Mouse (Mus musculus) layer of hippocampus, adult 9-11 months (tissue): Measurements from ENCODE around the gene Mex3d.
"Not testable (repeated sequence)": the region's sequence is repeated elsewhere in the genome, so short reads cannot be mapped to it uniquely, and the experiment has no call there.

ENCODE experiments used
- DNase-seq: peaks from one replicate; pipeline ENCODE4 v3.0.0; 2022

Gene Mex3d

GRCm38 (mm10) chr10:80355431-80355830 is 32.0 kb downstream of the Mex3d start:
- no peak for DNase-seq

DNA sequence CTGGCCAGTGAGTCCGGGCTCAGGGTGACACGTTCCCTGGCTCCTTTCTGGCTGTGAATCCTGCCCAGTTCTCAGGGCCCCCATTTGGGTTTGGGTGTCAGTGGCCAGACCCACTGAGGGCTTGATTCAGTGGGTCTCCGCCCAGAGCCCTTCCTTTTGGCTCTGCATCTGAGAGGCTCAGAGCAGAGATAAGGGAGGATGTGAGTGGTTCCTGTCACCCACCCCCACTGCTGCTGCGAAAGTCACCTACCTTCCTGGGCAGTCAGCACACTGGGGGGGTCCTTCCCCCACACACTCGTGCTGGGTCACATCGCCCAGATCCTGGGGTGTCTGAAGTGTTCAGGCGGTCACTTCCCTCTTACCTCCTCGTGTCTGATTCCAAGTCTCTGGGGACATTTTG is 34.7 kb downstream of the Mex3d start:
- no peak for DNase-seq

GRCm38 (mm10) chr10:80351896-80352295 is 35.6 kb downstream of the Mex3d start:
- DNase-seq: no peak

DNA sequence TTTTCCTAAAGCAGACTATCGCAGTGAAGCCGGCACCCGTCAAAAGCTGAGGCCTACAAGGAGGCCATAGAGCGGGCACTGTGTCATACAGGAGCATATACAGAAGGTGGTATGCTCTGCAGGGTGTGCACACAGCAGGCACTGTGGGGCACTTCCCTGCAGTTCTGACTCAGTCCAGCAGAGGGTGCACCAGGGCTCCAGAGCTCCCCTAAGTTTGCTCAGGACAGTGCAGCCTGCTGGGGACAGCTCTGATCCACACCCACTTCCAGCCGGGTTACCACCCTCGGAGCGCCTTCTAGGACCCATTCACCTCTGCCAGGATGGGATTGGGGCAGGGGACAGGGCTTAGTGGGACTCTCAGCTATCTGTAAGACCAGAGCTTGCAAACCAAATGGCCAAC is 37.2 kb downstream of the Mex3d start:
- peak; percentile 64 for DNase-seq

- no peak for DNase-seq
Observed at GRCm38 (mm10) chr10:80348981-80349380, 38.5 kb downstream of the Mex3d start.

GRCm38 (mm10) chr10:80348244-80348781 is 39.1 kb downstream of the Mex3d start, which contains the start of gene Adamtsl5:
TSS of gene Adamtsl5 (minus strand) at chr10:80348412.
- DNase-seq: no peak

DNA sequence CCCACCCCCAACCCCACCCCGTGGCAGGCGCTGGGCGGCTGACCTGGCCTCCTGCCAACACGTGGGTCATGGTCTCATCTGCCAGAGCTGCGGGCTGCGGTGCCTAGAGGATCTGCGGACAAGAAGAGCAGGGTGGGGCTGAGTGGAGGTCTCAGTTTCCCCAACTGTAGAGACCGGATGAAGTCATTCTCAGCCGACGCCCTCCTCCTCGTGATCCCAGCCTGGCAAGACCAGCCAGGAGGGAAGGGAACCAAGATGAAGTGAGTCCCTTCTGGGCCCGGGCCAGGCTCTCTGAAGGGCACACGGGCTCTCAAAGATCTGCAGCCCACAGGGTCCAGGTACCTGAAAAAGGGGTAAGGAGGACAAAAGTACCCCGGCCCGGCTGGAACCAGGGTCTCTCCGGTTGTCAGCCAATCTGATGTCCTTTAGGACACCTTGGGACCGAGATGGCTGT is 39.9 kb downstream of the Mex3d start:
- DNase-seq: no peak

DNA sequence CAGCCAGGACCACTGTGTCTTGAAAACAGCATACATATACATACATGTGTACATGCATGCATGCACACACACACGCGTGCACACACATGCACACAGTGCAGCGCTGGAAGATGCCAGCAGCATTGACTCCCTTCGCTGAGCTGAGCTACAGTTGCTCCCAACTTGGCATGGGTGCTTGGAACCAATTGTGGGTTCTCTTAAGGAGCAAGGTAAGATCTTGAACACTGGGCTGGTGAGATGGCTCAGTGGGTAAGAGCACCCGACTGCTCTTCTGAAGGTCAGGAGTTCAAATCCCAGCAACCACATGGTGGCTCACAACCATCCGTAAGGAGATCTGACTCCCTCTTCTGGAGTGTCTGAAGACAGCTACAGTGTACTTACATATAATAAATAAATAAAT is 41.5 kb downstream of the Mex3d start:
- DNase-seq: not testable (repeated sequence)

- no peak for DNase-seq
Observed at GRCm38 (mm10) chr10:80345122-80345521, 42.3 kb downstream of the Mex3d start.

DNA sequence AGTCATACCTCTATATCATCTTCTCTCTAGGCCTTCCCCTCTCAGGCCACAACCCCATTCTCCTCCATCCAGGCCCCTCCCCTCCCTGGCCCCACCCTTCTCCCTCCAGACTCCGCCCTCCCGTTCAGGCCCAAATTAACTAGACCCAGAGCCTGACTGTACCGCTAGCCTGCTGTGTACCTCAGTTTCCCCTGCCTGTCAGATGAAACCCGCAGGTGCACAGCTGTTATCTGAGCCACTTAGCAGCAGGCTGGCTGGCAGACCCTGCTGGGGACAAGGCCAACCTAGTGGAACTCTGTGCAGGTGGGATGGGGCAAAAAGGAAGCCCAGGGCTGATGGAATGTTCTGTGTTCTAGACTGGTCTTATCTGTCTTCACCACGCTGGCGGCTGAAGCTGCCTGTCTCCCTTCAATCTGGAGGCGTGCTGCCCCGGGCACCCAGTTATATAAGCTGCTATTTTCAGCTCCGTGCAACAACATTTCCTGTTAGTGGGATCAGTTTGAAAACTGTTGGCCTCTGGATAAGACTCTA is 43.3 kb downstream of the Mex3d start:
- DNase-seq: peak; percentile 64

DNA sequence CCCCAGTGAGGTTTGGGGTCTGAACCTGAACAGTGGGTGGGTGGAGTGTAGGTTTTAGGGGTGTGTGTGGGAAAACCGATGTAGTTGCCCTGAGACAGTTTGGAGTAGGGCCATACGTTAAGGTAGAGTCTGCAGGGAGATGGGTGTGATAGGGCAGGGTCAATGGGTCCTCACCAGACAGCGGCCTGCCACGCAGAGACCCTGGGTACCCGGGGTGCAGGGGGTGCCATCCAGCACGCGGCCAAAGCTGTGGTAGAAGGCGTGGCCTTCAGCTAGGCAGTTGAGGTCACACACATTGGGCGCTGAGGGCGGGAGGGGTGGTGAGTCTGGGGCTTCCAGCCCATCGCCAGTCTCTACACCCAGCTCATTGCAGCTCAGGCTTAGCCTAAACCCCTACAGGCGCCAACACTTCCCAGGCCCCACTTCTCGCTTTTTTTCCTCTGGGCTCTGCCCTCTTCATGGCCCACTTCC is 44.0 kb downstream of the Mex3d start:
- no peak for DNase-seq

DNA sequence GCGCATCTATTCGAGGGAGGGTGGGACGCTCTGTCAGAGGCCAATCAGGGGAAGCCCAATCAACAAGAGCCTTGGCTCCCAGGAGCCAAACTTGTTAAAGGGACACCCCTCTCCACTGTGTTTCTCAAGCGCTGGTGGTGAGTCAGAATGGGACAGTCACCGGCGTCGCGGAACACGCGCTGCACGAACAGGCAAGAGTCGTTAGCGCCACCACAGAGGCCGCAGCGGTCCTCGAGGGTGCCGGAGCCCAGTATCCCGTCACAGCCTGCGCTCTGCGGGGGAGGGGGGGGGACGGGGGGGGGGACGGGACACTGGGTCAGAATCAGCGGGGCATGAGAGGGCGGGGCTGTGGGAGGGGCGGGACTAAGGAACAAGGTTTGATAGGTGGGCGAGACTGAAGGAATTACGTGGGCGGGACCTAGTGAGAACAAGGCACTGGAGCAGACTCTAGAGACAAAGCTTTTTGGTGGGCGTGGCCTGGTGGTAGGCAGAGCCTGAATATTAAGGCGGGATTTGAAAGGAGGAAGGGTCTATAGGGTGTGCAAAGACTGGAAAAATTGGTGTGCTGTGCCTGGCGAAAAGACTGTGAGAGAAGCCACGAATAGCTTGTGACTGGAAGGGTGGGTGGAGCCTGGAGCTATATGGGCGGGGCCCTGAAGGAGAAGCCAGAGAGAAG is 44.6 kb downstream of the Mex3d start:
- DNase-seq: no peak

GRCm38 (mm10) chr10:80342305-80342748 is 45.1 kb downstream of the Mex3d start:
- DNase-seq: no peak

- DNase-seq: no peak
Observed at GRCm38 (mm10) chr10:80341491-80342304, 45.8 kb downstream of the Mex3d start.

DNA sequence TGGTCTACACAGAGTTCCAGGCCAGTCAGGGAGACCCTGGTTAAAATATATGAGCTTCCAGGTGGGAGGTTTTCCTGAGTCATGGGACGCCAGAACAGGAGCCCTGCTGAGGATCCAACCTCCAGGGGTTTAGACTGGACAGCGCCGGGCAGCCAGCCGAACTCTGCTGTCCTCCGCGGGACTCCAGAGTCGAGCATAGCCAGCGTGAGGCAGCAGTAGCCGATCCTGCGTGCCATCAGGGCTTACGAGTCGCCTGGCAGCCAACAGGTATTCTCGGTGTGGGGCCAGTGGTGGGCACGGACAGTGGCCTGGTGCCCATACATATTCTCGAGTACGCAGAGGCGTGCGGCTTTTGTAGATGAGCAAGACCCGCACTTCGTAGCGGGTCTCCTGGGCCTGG is 46.4 kb downstream of the Mex3d start:
- DNase-seq: no peak

DNA sequence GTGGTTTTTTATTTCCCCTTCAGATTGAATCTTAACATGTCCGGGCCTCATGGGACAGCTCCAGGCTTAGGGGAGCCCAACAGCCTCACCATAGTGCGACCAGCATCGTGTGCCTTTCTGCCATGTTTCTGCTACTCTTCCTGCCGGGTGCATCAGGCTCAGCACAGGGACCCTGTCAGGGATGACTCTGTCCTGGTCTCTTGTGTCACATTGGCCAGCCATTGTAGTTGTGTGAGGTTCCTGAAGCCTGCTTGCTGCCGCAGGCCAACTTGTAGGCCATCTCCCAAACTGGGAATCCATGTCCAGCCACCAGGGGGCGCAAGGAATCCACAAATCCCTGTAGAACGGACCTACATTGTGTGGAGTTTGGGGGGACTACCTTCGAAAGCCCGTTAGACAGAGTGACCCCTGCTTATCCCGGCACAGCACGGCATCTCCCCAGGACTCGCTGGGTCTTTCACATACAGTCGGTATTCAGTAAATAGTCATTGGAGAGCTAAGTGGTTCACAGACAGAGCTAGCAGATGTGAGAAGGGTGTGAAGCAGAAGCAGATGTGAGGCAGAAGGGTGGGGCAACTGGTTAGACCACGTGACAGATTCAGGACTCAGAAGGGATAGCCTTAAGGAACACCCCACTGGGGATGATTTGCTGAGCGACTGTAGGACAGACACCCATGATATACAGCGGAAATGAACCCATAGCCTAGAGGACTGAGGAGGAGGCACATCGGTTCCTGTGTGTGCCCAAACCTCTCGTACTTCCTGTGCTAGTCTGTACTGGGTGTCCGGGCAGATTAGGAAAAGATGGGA is 47.3 kb downstream of the Mex3d start:
- peak; percentile 76 for DNase-seq

DNA sequence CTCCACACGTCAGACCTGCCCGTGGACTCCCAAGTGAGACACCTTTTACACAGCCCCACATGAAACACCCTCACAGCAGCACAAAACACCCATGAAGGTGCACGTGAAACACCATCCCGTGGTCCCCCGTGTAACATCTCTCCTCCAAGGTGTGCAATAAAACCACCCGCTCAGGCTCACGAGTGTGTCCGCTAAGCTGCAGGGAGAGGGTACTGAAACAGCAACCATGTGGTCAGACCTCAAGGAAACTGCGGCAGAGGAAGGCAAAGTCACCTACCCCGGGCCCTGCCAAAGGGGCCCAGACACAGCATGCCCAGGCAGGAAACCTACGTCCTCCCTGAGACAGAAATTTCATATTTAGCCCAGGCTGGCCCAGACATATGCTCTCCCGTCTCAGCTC is 51.2 kb downstream of the Mex3d start:
- no peak for DNase-seq

DNA sequence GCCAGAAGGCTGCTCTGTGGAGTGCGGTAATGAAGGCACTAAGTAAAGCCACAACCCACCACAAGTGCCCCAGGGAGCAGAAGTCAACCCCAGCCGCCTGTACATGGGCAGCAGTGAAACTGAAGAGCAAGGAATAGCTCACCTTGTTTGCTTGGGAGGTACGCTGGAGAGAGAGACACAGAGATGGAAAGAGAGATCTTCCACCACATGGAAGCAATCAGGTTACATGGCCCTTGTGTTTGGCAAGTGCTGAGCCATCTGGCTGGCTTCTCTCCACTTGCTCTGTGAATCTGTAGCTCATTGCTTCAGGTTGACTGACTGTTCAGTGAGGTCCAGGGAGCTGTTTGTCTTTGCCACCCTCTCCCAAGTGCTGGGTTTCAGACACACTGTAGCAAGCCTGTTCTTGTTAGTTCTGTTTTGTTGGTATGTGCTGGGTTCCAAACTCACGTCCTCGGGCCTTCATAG is 54.9 kb downstream of the Mex3d start:
- DNase-seq: no peak

GRCm38 (mm10) chr10:80331636-80332524 is 55.6 kb downstream of the Mex3d start:
- DNase-seq: no peak

- DNase-seq: no peak
Observed at GRCm38 (mm10) chr10:80330888-80331287, 56.6 kb downstream of the Mex3d start.
